Mouse (Mus musculus) megakaryocyte, embryonic 14.5 days (primary cell): ENCODE data around the gene Gtf2ird2. TPM values are rescaled to one million over a fixed set of nuclear protein-coding genes. Genes with fewer than 3 reads are reported as not detected.

Source experiments
- H3K27me3 ChIP-seq: replicated peaks from 2 replicates; pipeline ENCODE3; 2012; ENCODE audit warnings: inconsistent platforms
- H3K36me3 ChIP-seq: replicated peaks from 2 replicates; pipeline ENCODE3; 2012; ENCODE audit warnings: low read length, inconsistent platforms, mixed read lengths
- H3K4me1 ChIP-seq: 2 replicates; pipeline ENCODE4 v1.6.1; 2012; ENCODE audit warnings: inconsistent platforms
- H3K4me3 ChIP-seq: replicated peaks from 2 replicates; pipeline ENCODE3; 2012; ENCODE audit warnings: moderate library complexity, mild to moderate bottlenecking, inconsistent platforms
- H3K9me3 ChIP-seq: 2 replicates; pipeline ENCODE4 v1.6.1; 2012; ENCODE audit warnings: inconsistent platforms
- FLI1 ChIP-seq: IDR thresholded peaks from 2 replicates; pipeline ENCODE4 v1.6.1; 2012; ENCODE audit warnings: low read length, inconsistent platforms, mixed read lengths
- GATA1 ChIP-seq: IDR thresholded peaks from 3 replicates; pipeline ENCODE4 v1.6.1; 2012; ENCODE audit warnings: mixed read lengths, low read length, inconsistent platforms, borderline replicate concordance
- polyA plus RNA-seq: library from polyadenylated mRNA; stranded (reverse); fragments of >175 nt; gene quantifications from 2 replicates; pipeline ENCODE4 v1.2.3, GENCODE M21; 2012; ENCODE audit warnings: low replicate concordance; ENCODE audit not compliant: insufficient read depth

The Gtf2ird2 gene
- polyA plus RNA-seq, 1 experiment, result 6.1 TPM

- H3K4me3 ChIP-seq, result peak overlapping the region; percentile 51
- H3K27me3 ChIP-seq, result no peaks in the 10 kb centered on the region
- peaks cover 68% of the 10 kb centered on the region for H3K4me1 ChIP-seq
- H3K36me3 ChIP-seq, result peaks cover 98% of the 10 kb centered on the region
- no peak for TF ChIP-seq GATA1
- TF ChIP-seq FLI1, result no peak
- H3K9me3 ChIP-seq, result no peaks in the 10 kb centered on the region
Measured at GRCm38 (mm10) chr5:134257349-134258031, 73.7 kb downstream of the Gtf2ird2 start.

- TF ChIP-seq FLI1, result no peak
- TF ChIP-seq GATA1, result no peak
- no peaks in the 10 kb centered on the region for H3K27me3 ChIP-seq
- peaks cover 98% of the 10 kb centered on the region for H3K36me3 ChIP-seq
- H3K4me3 ChIP-seq, result peak overlapping the region; percentile 1
- peaks cover 66% of the 10 kb centered on the region for H3K4me1 ChIP-seq
- no peaks in the 10 kb centered on the region for H3K9me3 ChIP-seq
Measured at GRCm38 (mm10) chr5:134258395-134258794, 74.6 kb downstream of the Gtf2ird2 start.

- Histone ChIP-seq H3K36me3 (peaks cover 98% of the 10 kb centered on the region), H3K9me3 (no peaks in the 10 kb centered on the region), H3K27me3 (no peaks in the 10 kb centered on the region), H3K4me3 (no peak overlapping the region), H3K4me1 (peaks cover 64% of the 10 kb centered on the region)
- no peak for TF ChIP-seq FLI1
- no peak for TF ChIP-seq GATA1
Measured at GRCm38 (mm10) chr5:134258934-134259333, 75.1 kb downstream of the Gtf2ird2 start.

- H3K9me3 ChIP-seq, result no peaks in the 10 kb centered on the region
- peaks cover 98% of the 10 kb centered on the region for H3K36me3 ChIP-seq
- no peak for TF ChIP-seq FLI1
- no peak for TF ChIP-seq GATA1
Measured at GRCm38 (mm10) chr5:134260001-134260636, 76.3 kb downstream of the Gtf2ird2 start.

GRCm38 (mm10) chr5:134265890-134266289, 82.1 kb downstream of the Gtf2ird2 start:
- H3K36me3 ChIP-seq, result peaks cover 92% of the 10 kb centered on the region
- no peak overlapping the region for H3K4me3 ChIP-seq
- H3K9me3 ChIP-seq, result no peaks in the 10 kb centered on the region
- TF ChIP-seq GATA1 (no peak), FLI1 (no peak)
- H3K27me3 ChIP-seq, result no peaks in the 10 kb centered on the region
- peaks cover 57% of the 10 kb centered on the region for H3K4me1 ChIP-seq

More at GRCm38 (mm10) chr5:134260001-134260636, 76.3 kb downstream of the Gtf2ird2 start:
- H3K4me3 ChIP-seq, result no peak overlapping the region
- H3K4me1 ChIP-seq, result peaks cover 58% of the 10 kb centered on the region
- no peaks in the 10 kb centered on the region for H3K27me3 ChIP-seq

- TF ChIP-seq GATA1, result no peak
- TF ChIP-seq FLI1, result no peak
- Histone ChIP-seq H3K9me3 (no peaks in the 10 kb centered on the region), H3K4me1 (peaks cover 59% of the 10 kb centered on the region), H3K4me3 (no peak overlapping the region), H3K27me3 (no peaks in the 10 kb centered on the region), H3K36me3 (peaks cover 92% of the 10 kb centered on the region)
Measured at GRCm38 (mm10) chr5:134266404-134266803, 82.6 kb downstream of the Gtf2ird2 start.

GRCm38 (mm10) chr5:134268751-134269150, 84.9 kb downstream of the Gtf2ird2 start:
- TF ChIP-seq FLI1, result no peak
- no peak for TF ChIP-seq GATA1
- no peaks in the 10 kb centered on the region for H3K9me3 ChIP-seq
- H3K36me3 ChIP-seq, result peaks cover 92% of the 10 kb centered on the region
- H3K4me3 ChIP-seq, result peak overlapping the region; percentile 71
- peaks cover 69% of the 10 kb centered on the region for H3K4me1 ChIP-seq
- no peaks in the 10 kb centered on the region for H3K27me3 ChIP-seq

GRCm38 (mm10) chr5:134269751-134270150, 85.9 kb downstream of the Gtf2ird2 start:
- Histone ChIP-seq H3K4me3 (peak overlapping the region; percentile 78), H3K36me3 (peaks cover 91% of the 10 kb centered on the region), H3K27me3 (no peaks in the 10 kb centered on the region), H3K9me3 (no peaks in the 10 kb centered on the region), H3K4me1 (peaks cover 75% of the 10 kb centered on the region)
- TF ChIP-seq FLI1, result no peak
- 0 out of 3 replicates have a peak, but pooled peaks have one; percentile 10 for TF ChIP-seq GATA1

- TF ChIP-seq FLI1 (no peak), GATA1 (no peak)
- H3K27me3 ChIP-seq, result no peaks in the 10 kb centered on the region
- no peaks in the 10 kb centered on the region for H3K9me3 ChIP-seq
- H3K4me3 ChIP-seq, result peak overlapping the region; percentile 42
- H3K4me1 ChIP-seq, result peaks cover 82% of the 10 kb centered on the region
- H3K36me3 ChIP-seq, result peaks cover 91% of the 10 kb centered on the region
Measured at GRCm38 (mm10) chr5:134270566-134270965, 86.7 kb downstream of the Gtf2ird2 start.

- peaks cover 87% of the 10 kb centered on the region for H3K4me1 ChIP-seq
- no peak overlapping the region for H3K4me3 ChIP-seq
- TF ChIP-seq FLI1, result no peak
- TF ChIP-seq GATA1, result no peak
- no peaks in the 10 kb centered on the region for H3K9me3 ChIP-seq
- no peaks in the 10 kb centered on the region for H3K27me3 ChIP-seq
- H3K36me3 ChIP-seq, result peaks cover 91% of the 10 kb centered on the region
Measured at GRCm38 (mm10) chr5:134271421-134271820, 87.6 kb downstream of the Gtf2ird2 start.
